Mouse (Mus musculus) lung, adult 2 months (tissue): ENCODE results near the gene Aco1. TPM values are rescaled to one million over a fixed set of nuclear protein-coding genes. Genes with fewer than 3 reads are reported as not detected.

Experiments used
- DNase-seq: peaks from one replicate; pipeline ENCODE4 v3.0.0; 2022
- H3K4me1 ChIP-seq: fragments of 200-500 bp; 2 replicates; pipeline ENCODE4 v1.6.1; 2011; ENCODE audit warnings: low read length; ENCODE audit not compliant: control insufficient read depth, insufficient read depth
- H3K4me3 ChIP-seq: fragments of 200-500 bp; replicated peaks from 2 replicates; pipeline ENCODE3; 2011; ENCODE audit warnings: low read depth, mild to moderate bottlenecking, control low read depth, low read length; ENCODE audit errors: extremely low read depth
- CTCF ChIP-seq: fragments of 200-500 bp; IDR thresholded peaks from 2 replicates; pipeline ENCODE4 v1.5.1; 2011; ENCODE audit warnings: mild to moderate bottlenecking, low read length, control low read depth; ENCODE audit not compliant: insufficient read depth
- POLR2A ChIP-seq: fragments of 200-500 bp; IDR thresholded peaks from 2 replicates; pipeline ENCODE4 v1.6.1; 2011; ENCODE audit warnings: low read depth, mild to moderate bottlenecking, control low read depth, low read length, borderline replicate concordance; ENCODE audit errors: extremely low read depth
- WGBS: fragments of 180-500 bp; shearing (Covaris S2); methylation state at CpG from one replicate; pipeline ENCODE4 v1.1.7; 2018; 5-methylcytosine and 5-hydroxymethylcytosine counted together
- polyA plus RNA-seq: library from polyadenylated mRNA; depleted of rRNA; stranded (reverse); fragments of >200 nt; gene quantifications from 2 replicates; pipeline ENCODE4 v1.2.3, GENCODE M21; 2012

Aco1 gene
- polyA plus RNA-seq, 1 experiment, result 35.4 TPM

GRCm38 (mm10) chr4:40202205-40202604 is 59.3 kb downstream of the Aco1 start:
- WGBS, result 85% methylated on average over 6 of the region's 6 CpGs
- no peak for DNase-seq
- H3K4me3 ChIP-seq, result no peak overlapping the region
- no peaks in the 10 kb centered on the region for H3K4me1 ChIP-seq
- TF ChIP-seq CTCF, result no peak
- TF ChIP-seq POLR2A, result no peak

- H3K4me3 ChIP-seq, result no peak overlapping the region
- H3K4me1 ChIP-seq, result no peaks in the 10 kb centered on the region
- DNase-seq, result no peak
- 79% methylated on average over 3 of the region's 3 CpGs for WGBS
- TF ChIP-seq CTCF (no peak), POLR2A (no peak)
These were observed 61.5 kb downstream of the Aco1 start for GRCm38 (mm10) chr4:40204374-40204773.

GRCm38 (mm10) chr4:40205231-40205903 is 62.5 kb downstream of the Aco1 start:
- WGBS, result 77% methylated on average over 22 of the region's 22 CpGs
- H3K4me1 ChIP-seq, result no peaks in the 10 kb centered on the region
- no peak for DNase-seq
- no peak overlapping the region for H3K4me3 ChIP-seq
- TF ChIP-seq CTCF (no peak), POLR2A (no peak)

- Histone ChIP-seq H3K4me3 (no peak overlapping the region), H3K4me1 (no peaks in the 10 kb centered on the region)
- 89% methylated on average over 5 of the region's 5 CpGs for WGBS
- no peak for TF ChIP-seq CTCF
- no peak for DNase-seq
These were observed 64.8 kb downstream of the Aco1 start for GRCm38 (mm10) chr4:40207701-40208100.

GRCm38 (mm10) chr4:40212177-40212576 is 69.3 kb downstream of the Aco1 start:
- no peak for DNase-seq
- no peaks in the 10 kb centered on the region for H3K4me1 ChIP-seq
- 92% methylated on average over 6 of the region's 6 CpGs for WGBS

GRCm38 (mm10) chr4:40217910-40218309 is 75.0 kb downstream of the Aco1 start:
- no peak for DNase-seq
- TF ChIP-seq CTCF (0 out of 2 replicates have a peak, but pooled peaks have one; percentile 6), POLR2A (no peak)
- WGBS, result 59% methylated on average over 3 of the region's 3 CpGs
- Histone ChIP-seq H3K4me3 (no peak overlapping the region), H3K4me1 (no peaks in the 10 kb centered on the region)

More at GRCm38 (mm10) chr4:40212177-40212576, 69.3 kb downstream of the Aco1 start:
- no peak for TF ChIP-seq POLR2A
- TF ChIP-seq CTCF, result no peak
- no peak overlapping the region for H3K4me3 ChIP-seq

- Histone ChIP-seq H3K4me3 (no peak overlapping the region), H3K4me1 (no peaks in the 10 kb centered on the region)
- no peak for DNase-seq
- TF ChIP-seq POLR2A, result no peak
- peak; percentile 64 for TF ChIP-seq CTCF
- 72% methylated on average over 7 of the region's 7 CpGs for WGBS
These were observed 75.5 kb downstream of the Aco1 start for GRCm38 (mm10) chr4:40218382-40218781.

- Histone ChIP-seq H3K4me3 (no peak overlapping the region), H3K4me1 (no peaks in the 10 kb centered on the region)
- DNase-seq, result no peak
- 50% methylated on average over 12 of the region's 12 CpGs for WGBS
- TF ChIP-seq POLR2A (no peak), CTCF (no peak)
These were observed 77.6 kb downstream of the Aco1 start for GRCm38 (mm10) chr4:40220437-40220836.

- WGBS, result 49% methylated on average over 14 of the region's 14 CpGs
- TF ChIP-seq CTCF, result no peak
- TF ChIP-seq POLR2A, result no peak
- DNase-seq, result no peak
- no peak overlapping the region for H3K4me3 ChIP-seq
- H3K4me1 ChIP-seq, result no peaks in the 10 kb centered on the region
These were observed 78.3 kb downstream of the Aco1 start for GRCm38 (mm10) chr4:40221004-40221760.
